Mouse (Mus musculus) liver, embryonic 16.5 days (tissue): ENCODE results near the gene Cxcl13. TPM values are rescaled to one million over a fixed set of nuclear protein-coding genes. Genes with fewer than 3 reads are reported as not detected.

Experiments
- ATAC-seq: fragments of 200-750 bp; cut with Nextera tagmentation; 2 replicates; pipeline ENCODE4 v1.8.0; 2017; ENCODE audit warnings: low read depth, mild to moderate bottlenecking, moderate number of reproducible peaks, moderate library complexity
- H3K27ac ChIP-seq: fragments of 300-500 bp; sonication (generic); 2 replicates; pipeline ENCODE4 v1.5.1; 2014; ENCODE audit warnings: mild to moderate bottlenecking, low read length
- H3K27me3 ChIP-seq: fragments of 300-500 bp; sonication (generic); 2 replicates; pipeline ENCODE4 v1.6.1; 2014; ENCODE audit warnings: low read depth, low read length, mixed read lengths; ENCODE audit not compliant: control insufficient read depth, insufficient read depth
- H3K36me3 ChIP-seq: fragments of 300-500 bp; sonication (generic); 2 replicates; pipeline ENCODE4 v1.6.1; 2014; ENCODE audit warnings: mild to moderate bottlenecking; ENCODE audit not compliant: control insufficient read depth, insufficient read depth
- H3K4me1 ChIP-seq: fragments of 300-500 bp; sonication (generic); 2 replicates; pipeline ENCODE4 v1.6.1; 2014; ENCODE audit warnings: low read depth, low read length, mixed read lengths; ENCODE audit not compliant: control insufficient read depth
- H3K4me2 ChIP-seq: fragments of 300-500 bp; sonication (generic); 2 replicates; pipeline ENCODE4 v1.6.1; 2014; ENCODE audit warnings: low read depth, low read length, mixed read lengths
- H3K4me3 ChIP-seq: fragments of 300-500 bp; sonication (generic); 2 replicates; pipeline ENCODE4 v1.5.1; 2014; ENCODE audit warnings: low read depth, mild to moderate bottlenecking, low read length
- H3K9ac ChIP-seq: fragments of 300-500 bp; sonication (generic); 2 replicates; pipeline ENCODE4 v1.6.1; 2014; ENCODE audit warnings: low read depth, low read length
- H3K9me3 ChIP-seq: fragments of 300-500 bp; sonication (generic); replicated peaks from 2 replicates; pipeline ENCODE4 v1.6.1; 2016; ENCODE audit warnings: low read length; ENCODE audit not compliant: control insufficient read depth
- WGBS: fragments of 180-500 bp; shearing (Covaris S2); extraction: QIAGEN DNeasy Blood & Tissue Kit; methylation state at CpG from one replicate; pipeline ENCODE4 v1.1.7; 2014; ENCODE audit not compliant: insufficient replicate concordance; 5-methylcytosine and 5-hydroxymethylcytosine counted together
- polyA plus RNA-seq: library from polyadenylated mRNA; unstranded; fragments of >200 nt; fragmentation: Nextera tagmentation; extraction: Ambion mirVana; gene quantifications from 2 replicates; pipeline ENCODE4 v1.2.1, GENCODE M21; 2015

Cxcl13 gene
- polyA plus RNA-seq, 1 experiment from 2014 or later = 0.17 TPM

DNA sequence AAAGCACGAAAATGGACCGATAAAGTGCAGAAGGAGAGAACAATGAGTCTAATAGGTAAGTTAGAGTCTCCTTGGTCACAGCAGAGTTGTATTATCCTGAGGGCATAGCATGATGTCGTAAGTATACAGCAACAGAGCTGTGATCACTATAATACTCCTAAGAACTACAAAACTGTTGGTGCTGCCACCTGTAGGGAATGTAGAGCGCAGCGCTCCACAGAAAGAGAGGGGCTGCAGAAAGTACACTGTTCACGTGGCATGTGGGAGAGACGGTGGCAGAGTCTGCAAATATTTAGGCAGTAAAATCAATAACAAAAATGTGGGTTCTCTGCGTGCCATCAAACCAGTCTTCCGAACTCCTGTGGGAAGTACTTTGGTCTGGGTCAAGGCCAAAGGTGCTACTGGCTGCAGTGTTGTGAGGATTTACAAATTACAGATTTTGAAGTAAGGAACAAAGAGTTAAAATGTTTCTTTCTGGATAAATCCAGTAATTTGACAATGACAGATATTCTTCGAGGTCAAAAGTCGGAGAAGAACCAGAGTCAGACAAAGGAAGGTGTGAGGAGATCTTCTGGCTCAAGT is 18.6 kb upstream of the Cxcl13 start:
- Histone ChIP-seq H3K9ac (no peak overlapping the region), H3K27ac (no peak overlapping the region), H3K4me3 (no peak overlapping the region), H3K9me3 (no peaks in the 10 kb centered on the region), H3K4me2 (no peak overlapping the region), H3K27me3 (no peaks in the 10 kb centered on the region), H3K4me1 (no peaks in the 10 kb centered on the region), H3K36me3 (no peaks in the 10 kb centered on the region)
- peak; percentile 64; the same call in 1 of the 2 replicates for ATAC-seq
- WGBS = 71% methylated on average over 11 of the region's 11 CpGs

DNA sequence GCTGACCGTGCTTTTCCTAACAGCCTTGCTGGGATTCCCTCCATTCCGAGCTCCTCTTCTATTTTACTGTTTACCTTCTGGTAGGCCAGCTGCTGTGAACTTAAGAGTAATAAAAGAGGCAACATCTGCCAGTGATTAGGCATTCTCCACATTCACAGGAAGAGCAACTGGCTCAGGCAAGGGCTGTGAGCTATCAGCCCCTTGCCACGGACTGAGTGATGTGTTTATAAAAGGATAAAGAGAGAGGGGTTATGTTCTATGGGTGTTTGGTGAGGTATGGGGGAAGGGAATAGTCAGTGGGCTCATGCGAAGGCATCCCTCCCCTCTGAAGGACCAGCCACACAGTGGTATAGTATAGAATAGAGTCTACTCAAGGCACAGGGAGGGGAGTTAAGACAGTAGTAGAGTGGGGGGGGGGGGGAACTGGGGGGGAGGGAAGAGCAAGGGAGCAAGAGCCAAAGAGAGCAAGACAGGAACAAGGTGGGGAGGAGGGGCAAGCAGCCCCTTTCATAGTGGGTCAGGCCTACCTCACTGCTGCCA is 16.0 kb upstream of the Cxcl13 start:
- WGBS = 28% methylated on average over 4 of the region's 4 CpGs
- Histone ChIP-seq H3K9me3 (no peaks in the 10 kb centered on the region), H3K4me3 (no peak overlapping the region), H3K36me3 (no peaks in the 10 kb centered on the region), H3K4me1 (no peaks in the 10 kb centered on the region), H3K9ac (no peak overlapping the region), H3K27ac (no peak overlapping the region), H3K27me3 (no peaks in the 10 kb centered on the region), H3K4me2 (no peak overlapping the region)
- no peak for ATAC-seq

DNA sequence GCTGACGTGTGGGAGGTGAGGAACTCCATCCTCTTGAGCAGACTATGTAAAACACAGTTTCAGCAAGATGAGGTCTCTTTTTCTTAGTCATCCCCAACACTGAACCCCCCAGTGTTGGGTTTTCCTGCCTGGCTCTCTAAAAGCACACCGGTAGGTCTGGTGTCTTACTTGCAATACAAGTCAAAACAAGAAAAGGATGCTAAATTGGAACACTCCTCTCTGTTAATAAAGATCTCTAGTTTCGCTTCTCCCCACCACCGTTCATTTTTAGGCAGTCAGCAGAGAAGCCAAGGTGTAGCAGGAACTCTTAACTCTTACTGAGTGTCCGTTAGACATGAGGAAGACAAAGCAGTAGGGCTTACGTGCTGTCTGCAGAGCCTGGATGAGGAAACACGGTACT is 15.2 kb upstream of the Cxcl13 start:
- Histone ChIP-seq H3K4me3 (no peak overlapping the region), H3K9me3 (no peaks in the 10 kb centered on the region), H3K36me3 (no peaks in the 10 kb centered on the region), H3K27ac (no peak overlapping the region), H3K4me2 (no peak overlapping the region), H3K27me3 (no peaks in the 10 kb centered on the region), H3K4me1 (no peaks in the 10 kb centered on the region), H3K9ac (no peak overlapping the region)
- 60% methylated on average over 7 of the region's 7 CpGs for WGBS
- no peak for ATAC-seq

DNA sequence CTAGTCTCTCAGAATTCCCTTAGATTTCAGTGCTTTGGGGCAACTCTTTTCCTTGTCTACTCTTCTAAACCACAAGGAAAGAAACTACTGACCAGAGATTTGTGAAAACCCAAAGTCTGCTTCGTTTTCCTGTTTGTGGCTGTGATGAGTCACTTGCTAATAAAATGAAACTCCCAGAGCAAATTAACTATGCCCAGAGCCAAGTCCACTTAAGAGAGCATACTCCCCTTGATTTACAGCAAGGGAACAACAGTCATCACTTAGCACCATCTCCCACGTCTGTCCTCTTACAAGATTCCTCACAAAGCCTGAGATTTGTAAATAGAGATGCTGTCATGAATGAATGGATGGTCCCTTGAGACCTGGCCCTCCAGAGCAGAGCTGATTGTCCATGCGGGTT is 11.6 kb upstream of the Cxcl13 start:
- Histone ChIP-seq H3K4me3 (no peak overlapping the region), H3K9me3 (no peaks in the 10 kb centered on the region), H3K4me1 (no peaks in the 10 kb centered on the region), H3K27me3 (no peaks in the 10 kb centered on the region), H3K9ac (no peak overlapping the region), H3K4me2 (no peak overlapping the region), H3K27ac (no peak overlapping the region), H3K36me3 (no peaks in the 10 kb centered on the region)
- WGBS = 34% methylated on average over 3 of the region's 3 CpGs
- no peak for ATAC-seq

GRCm38 (mm10) chr5:95946344-95946743 is 10.4 kb upstream of the Cxcl13 start:
- Histone ChIP-seq H3K4me1 (no peaks in the 10 kb centered on the region), H3K9ac (no peak overlapping the region), H3K4me2 (no peak overlapping the region), H3K36me3 (no peaks in the 10 kb centered on the region), H3K4me3 (no peak overlapping the region), H3K27me3 (no peaks in the 10 kb centered on the region), H3K9me3 (no peaks in the 10 kb centered on the region), H3K27ac (no peak overlapping the region)
- WGBS = 40% methylated on average over 2 of the region's 2 CpGs
- ATAC-seq = no peak

DNA sequence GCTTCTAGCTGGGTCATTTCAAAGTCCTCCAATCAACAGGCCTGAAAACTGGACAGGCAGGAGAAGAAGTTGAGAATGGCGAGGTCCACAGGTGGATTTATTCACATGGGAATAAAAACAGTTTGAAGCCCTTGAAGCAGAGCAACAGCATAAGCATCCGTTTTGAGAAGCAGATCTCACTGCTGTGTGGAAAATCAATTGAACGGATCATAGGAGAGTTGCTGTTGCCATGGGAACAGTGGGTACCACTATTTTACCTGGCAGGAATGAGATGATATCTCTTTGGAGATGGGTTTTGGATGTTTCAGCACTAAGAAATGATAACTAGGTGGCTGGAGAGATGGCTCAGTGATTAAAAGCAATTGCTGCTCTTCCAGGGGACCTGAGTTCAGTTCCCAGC is 8.1 kb upstream of the Cxcl13 start:
- Histone ChIP-seq H3K4me1 (no peaks in the 10 kb centered on the region), H3K9ac (no peak overlapping the region), H3K36me3 (no peaks in the 10 kb centered on the region), H3K4me3 (no peak overlapping the region), H3K27ac (no peak overlapping the region), H3K4me2 (no peak overlapping the region), H3K27me3 (no peaks in the 10 kb centered on the region), H3K9me3 (no peaks in the 10 kb centered on the region)
- WGBS = 56% methylated on average over 3 of the region's 3 CpGs
- no peak for ATAC-seq

- no peak overlapping the region for H3K27ac ChIP-seq
- no peaks in the 10 kb centered on the region for H3K9me3 ChIP-seq
- no peak overlapping the region for H3K4me2 ChIP-seq
- WGBS = 23% methylated on average over 19 of the region's 19 CpGs
- no peak overlapping the region for H3K9ac ChIP-seq
- H3K4me1 ChIP-seq = no peaks in the 10 kb centered on the region
- no peaks in the 10 kb centered on the region for H3K27me3 ChIP-seq
- H3K4me3 ChIP-seq = no peak overlapping the region
- H3K36me3 ChIP-seq = no peaks in the 10 kb centered on the region
- ATAC-seq = no peak
Observed at GRCm38 (mm10) chr5:95949946-95950701, 6.6 kb upstream of the Cxcl13 start.

DNA sequence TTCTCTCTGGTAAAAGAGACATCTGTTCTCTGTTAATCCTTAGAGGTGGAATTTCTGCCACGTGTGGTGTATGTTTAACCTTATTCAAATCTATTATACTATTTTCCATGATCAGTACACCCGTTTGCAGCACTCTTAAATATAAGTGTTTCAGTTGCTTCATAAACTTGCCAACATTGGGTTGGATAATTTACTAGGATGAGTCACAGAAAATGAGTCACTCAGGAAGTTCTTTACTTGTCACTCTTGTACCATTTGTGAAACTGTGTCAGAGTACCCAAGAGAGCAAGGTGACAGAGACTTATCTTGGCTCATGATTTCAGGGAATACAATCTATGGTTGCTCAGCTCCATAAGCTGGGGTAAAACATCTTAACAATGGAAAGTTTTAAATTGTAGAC is 8.2 kb downstream of the Cxcl13 start:
- H3K9me3 ChIP-seq = no peaks in the 10 kb centered on the region
- no peaks in the 10 kb centered on the region for H3K27me3 ChIP-seq
- no peaks in the 10 kb centered on the region for H3K36me3 ChIP-seq
- no peak overlapping the region for H3K9ac ChIP-seq
- H3K4me3 ChIP-seq = no peak overlapping the region
- 34% methylated on average over 2 of the region's 2 CpGs for WGBS
- no peak for ATAC-seq
- no peak overlapping the region for H3K27ac ChIP-seq
- H3K4me2 ChIP-seq = no peak overlapping the region
- H3K4me1 ChIP-seq = no peaks in the 10 kb centered on the region

- Histone ChIP-seq H3K27me3 (no peaks in the 10 kb centered on the region), H3K4me2 (no peak overlapping the region), H3K9ac (no peak overlapping the region), H3K27ac (no peak overlapping the region), H3K36me3 (no peaks in the 10 kb centered on the region), H3K4me1 (no peaks in the 10 kb centered on the region), H3K9me3 (no peaks in the 10 kb centered on the region), H3K4me3 (no peak overlapping the region)
- ATAC-seq = no peak
- WGBS = 41% methylated on average over 2 of the region's 2 CpGs
Observed at GRCm38 (mm10) chr5:95966621-95967020, 9.9 kb downstream of the Cxcl13 start.
